Mouse (Mus musculus): Measurements from ENCODE around the gene Dhps. TPM values are rescaled to one million over a fixed set of nuclear protein-coding genes. Genes with fewer than 3 reads are reported as not detected.

Gene Dhps
- total and polyA plus RNA-seq, 3 experiments, result 44.7 to 88.5 (median 60.1) TPM

DNA sequence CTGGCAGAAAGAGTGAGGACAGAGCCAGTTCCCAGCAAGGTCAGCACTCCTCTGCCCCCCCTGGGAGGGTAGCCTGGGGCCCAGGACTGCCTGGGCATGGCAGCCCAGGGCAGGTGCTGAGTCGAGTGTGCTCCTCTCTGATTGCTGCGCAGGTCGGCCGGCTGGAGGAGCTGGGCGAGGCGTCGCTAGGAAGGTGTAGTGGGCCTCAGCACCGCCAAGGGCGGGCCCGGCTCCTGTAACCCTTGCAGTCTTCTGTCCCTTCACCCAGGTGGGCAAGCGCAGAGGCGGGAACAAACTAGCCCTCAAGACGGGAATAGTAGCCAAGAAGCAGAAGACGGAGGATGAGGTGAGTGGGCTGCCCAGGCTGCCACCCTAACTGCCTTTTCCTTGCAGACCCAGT lies 42.3 kb upstream of the Dhps start:
- no peaks in the 10 kb centered on the region for H3K9me3 ChIP-seq (replicated peaks; ENCODE audit: low read length)
- H3K9ac ChIP-seq (ENCODE audit: insufficient read depth, low read depth), result no peak overlapping the region
- H3K79me2 ChIP-seq (replicated peaks; ENCODE audit: control insufficient read depth, extremely low read depth, insufficient read depth, poor library complexity, severe bottlenecking), result peaks cover 43% of the 10 kb centered on the region
- H3K36me3 ChIP-seq (replicated peaks in 1 of 2; ENCODE audit: control insufficient read depth in 1 of 2, insufficient read depth in 1 of 2, low read length in 1 of 2), result peaks cover 39 to 53% of the 10 kb centered on the region in 2 experiments
- no peak overlapping the region for H3K27ac ChIP-seq (ENCODE audit: insufficient read depth, low read depth)
- dilution Hi-C loops (cut with MboI; ENCODE audit: extremely low pct_ligation_motif_present, extremely low pct_unique_long_range_greater_than_20kb, low sequenced_read_pairs) (no loop called here), in situ Hi-C loops (cut with MboI; ENCODE audit: low pct_ligation_motif_present, low pct_unique_long_range_greater_than_20kb, low sequenced_read_pairs) (loop anchor here (5.0 kb wide), 1 partner anchor 37 kb away; the partner anchor contains the start of gene Hook2)
- no peaks in the 10 kb centered on the region for H3K27me3 ChIP-seq (replicated peaks)
- no peak for DNase-seq (ENCODE audit: extremely low read depth)
- H3K4me1 ChIP-seq (ENCODE audit: control insufficient read depth in 1 of 2, insufficient read depth in 2 of 2), result peaks cover 7 to 50% of the 10 kb centered on the region in 2 experiments
- no peak overlapping the region for H3K4me3 ChIP-seq (replicated peaks in 1 of 3; ENCODE audit: low read depth in 2 of 3, low read length in 2 of 3, poor library complexity in 1 of 3)
- TF ChIP-seq ZMIZ1 (IDR thresholded peaks at IDR 0.05; ENCODE audit: low read depth, low read length) (no peak), JUN (IDR thresholded peaks at IDR 0.05; ENCODE audit: insufficient read depth, low read depth, low read length) (no peak), TBP (conservative IDR thresholded peaks at IDR 0.05; ENCODE audit: low read depth, low read length) (no peak), MAZ (IDR thresholded peaks at IDR 0.05; ENCODE audit: low read depth, low read length) (no peak), BHLHE40 (IDR thresholded peaks at IDR 0.05; ENCODE audit: low read depth, low read length) (no peak), MAX (IDR thresholded peaks at IDR 0.05; ENCODE audit: low read length) (no peak), PAX5 (IDR thresholded peaks at IDR 0.05; ENCODE audit: low read length) (no peak), ZC3H11A (IDR thresholded peaks at IDR 0.05; ENCODE audit: low read depth, low read length) (no peak), SMC3 (IDR thresholded peaks at IDR 0.05; ENCODE audit: low read depth, low read length) (no peak), NELFE (IDR thresholded peaks at IDR 0.05; ENCODE audit: low read depth, low read length) (no peak)
- no peak overlapping the region; the same call in 1 of the 2 replicates for H3K4me2 ChIP-seq (ENCODE audit: insufficient read depth, low read depth, poor library complexity, severe bottlenecking)

DNA sequence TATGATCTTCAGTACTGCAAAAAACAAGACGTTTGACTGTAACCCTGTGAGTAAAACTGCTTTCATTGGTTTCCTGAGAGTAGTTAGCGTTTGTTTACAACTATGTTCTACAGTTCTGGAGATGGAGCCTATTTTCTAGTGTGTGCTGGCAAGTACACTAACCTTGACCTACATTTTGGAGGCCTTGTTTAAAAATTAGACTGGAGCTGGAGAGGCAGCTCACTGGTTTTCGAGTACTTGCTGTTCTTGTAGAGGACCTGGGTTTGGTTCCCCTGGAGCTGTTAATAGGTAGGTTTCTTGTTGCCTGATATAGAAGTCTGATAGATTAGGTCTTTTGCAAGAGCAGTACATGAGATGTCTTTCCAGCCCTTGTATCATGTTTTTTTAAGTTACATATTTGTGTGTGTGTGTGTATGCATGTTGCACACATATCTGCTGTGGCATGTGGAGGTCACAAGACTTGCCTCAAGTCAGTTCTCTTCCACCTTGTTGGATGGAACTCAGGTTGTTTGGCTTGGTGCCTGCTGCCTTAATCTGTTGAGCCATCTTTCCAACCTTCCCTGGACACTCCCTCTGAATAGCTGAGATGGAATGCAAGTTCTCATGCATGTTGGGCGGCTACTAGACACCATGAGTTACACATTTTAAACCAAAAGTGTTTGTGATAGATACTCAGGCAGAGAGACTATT lies 38.8 kb upstream of the Dhps start:
- dilution Hi-C loops (cut with MboI; ENCODE audit: extremely low pct_ligation_motif_present, extremely low pct_unique_long_range_greater_than_20kb, low sequenced_read_pairs), result no loop called here
- no peak for DNase-seq (ENCODE audit: extremely low read depth)
- H3K9me3 ChIP-seq (replicated peaks; ENCODE audit: low read length), result no peaks in the 10 kb centered on the region
- H3K36me3 ChIP-seq (replicated peaks in 1 of 2; ENCODE audit: control insufficient read depth in 1 of 2, insufficient read depth in 1 of 2, low read length in 1 of 2), result peaks cover 39 to 53% of the 10 kb centered on the region in 2 experiments
- H3K9ac ChIP-seq (ENCODE audit: insufficient read depth, low read depth), result no peak overlapping the region
- no peak overlapping the region for H3K27ac ChIP-seq (ENCODE audit: insufficient read depth, low read depth)
- in situ Hi-C loops (cut with MboI; ENCODE audit: low pct_ligation_motif_present, low pct_unique_long_range_greater_than_20kb, low sequenced_read_pairs), result no loop called here
- H3K4me1 ChIP-seq (ENCODE audit: control insufficient read depth in 1 of 2, insufficient read depth in 2 of 2), result peaks cover 6 to 44% of the 10 kb centered on the region in 2 experiments
- TF ChIP-seq NRF1 (IDR thresholded peaks at IDR 0.05; ENCODE audit: low read depth, low read length) (no peak), E2F4 (IDR thresholded peaks at IDR 0.05; ENCODE audit: insufficient replicate concordance, low read depth, low read length) (no peak), ETS1 (conservative IDR thresholded peaks at IDR 0.05; ENCODE audit: low read depth, low read length) (no peak), EP300 (IDR thresholded peaks at IDR 0.05; ENCODE audit: low read length) (no peak), CHD1 (IDR thresholded peaks at IDR 0.05; ENCODE audit: low read depth, low read length) (no peak), PAX5 (IDR thresholded peaks at IDR 0.05; ENCODE audit: low read length) (no peak), IRF4 (IDR thresholded peaks at IDR 0.05; ENCODE audit: low read depth, low read length) (no peak)
- no peaks in the 10 kb centered on the region for H3K27me3 ChIP-seq (replicated peaks)
- peaks cover 38% of the 10 kb centered on the region for H3K79me2 ChIP-seq (replicated peaks; ENCODE audit: control insufficient read depth, extremely low read depth, insufficient read depth, poor library complexity, severe bottlenecking)
- no peak overlapping the region for H3K4me2 ChIP-seq (ENCODE audit: insufficient read depth, low read depth, poor library complexity, severe bottlenecking)
- H3K4me3 ChIP-seq (replicated peaks in 1 of 3; ENCODE audit: low read depth in 2 of 3, low read length in 2 of 3, poor library complexity in 1 of 3), result no peak overlapping the region
